Mouse (Mus musculus) CH12.LX (cell line): ENCODE data around the gene Col23a1.

Experiments
- CTCF ChIP-seq, 2 experiments: IDR thresholded peaks in 1 of 2; conservative IDR thresholded peaks in 1 of 2; 2 replicates each; pipeline ENCODE4 v1.5.1; 2011 to 2012; ENCODE audit warnings: low read depth in 2 of 2, low read length in 2 of 2, improper control_type of control experiment in 1 of 2, inconsistent platforms in 1 of 2, mild to moderate bottlenecking in 1 of 2, moderate library complexity in 1 of 2
- EP300 ChIP-seq: IDR thresholded peaks from 2 replicates; pipeline ENCODE4 v1.6.1; 2011; ENCODE audit warnings: low read length, improper control_type of control experiment
- HCFC1 ChIP-seq: IDR thresholded peaks from 2 replicates; pipeline ENCODE4 v1.6.1; 2012; ENCODE audit warnings: low read depth, mild to moderate bottlenecking, inconsistent platforms, low read length, improper control_type of control experiment
- MAX ChIP-seq: IDR thresholded peaks from 2 replicates; pipeline ENCODE4 v1.6.1; 2011; ENCODE audit warnings: low read length, improper control_type of control experiment
- POLR2A ChIP-seq: IDR thresholded peaks from 2 replicates; pipeline ENCODE4 v1.6.1; 2011; ENCODE audit warnings: low read depth, mild to moderate bottlenecking, improper control_type of control experiment, low read length
- SMC3 ChIP-seq: IDR thresholded peaks from 2 replicates; pipeline ENCODE4 v1.6.1; 2011; ENCODE audit warnings: low read depth, low read length, improper control_type of control experiment
- TCF12 ChIP-seq: IDR thresholded peaks from 2 replicates; pipeline ENCODE4 v1.6.1; 2014; ENCODE audit warnings: low read depth, mild to moderate bottlenecking, inconsistent platforms, low read length, improper control_type of control experiment
- USF1 ChIP-seq: IDR thresholded peaks from 2 replicates; pipeline ENCODE4 v1.6.1; 2014; ENCODE audit warnings: low read depth, mild to moderate bottlenecking, inconsistent platforms, low read length, improper control_type of control experiment

DNA sequence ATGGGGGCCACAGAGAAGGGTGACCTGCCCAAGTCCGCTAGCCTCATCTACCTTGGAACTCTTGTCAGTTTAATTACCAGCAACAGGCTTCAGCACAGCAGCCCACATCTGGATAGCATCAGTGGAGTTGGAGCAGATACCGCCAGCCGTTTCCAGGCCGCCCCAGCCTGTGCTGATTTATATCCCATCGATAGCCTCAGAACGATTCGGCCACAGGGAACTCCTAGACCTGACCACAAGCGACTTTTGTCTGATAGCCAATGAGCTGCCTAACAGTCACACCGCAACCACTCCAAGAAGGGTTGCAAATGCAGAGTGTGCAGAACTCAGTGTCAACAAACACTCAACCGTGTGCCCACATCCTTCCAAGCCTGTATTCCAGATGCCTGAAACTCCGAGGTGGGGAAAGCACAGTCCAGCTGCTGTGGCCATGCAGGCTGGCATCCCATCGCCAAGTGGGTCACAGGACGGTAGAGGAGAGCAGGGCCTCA, 179.7 kb downstream of the Col23a1 start:
- TF ChIP-seq MAX (no peak), TCF12 (no peak), SMC3 (no peak), EP300 (no peak), CTCF (conservative IDR thresholded peaks at IDR 0.05 in 1 of 2, IDR thresholded peaks at IDR 0.05 in 1 of 2; ENCODE audit: low read depth in 2 of 2, low read length in 2 of 2) (no peak), POLR2A (no peak), HCFC1 (no peak), USF1 (no peak)
